Mouse (Mus musculus) spleen, adult 2 months (tissue): ENCODE results near the gene Adcy2.

Source experiments
- CTCF ChIP-seq: fragments of 200-500 bp; IDR thresholded peaks from 2 replicates; pipeline ENCODE4 v1.5.1; 2011; ENCODE audit warnings: mild to moderate bottlenecking, inconsistent platforms; ENCODE audit not compliant: insufficient read depth, insufficient read length, insufficient replicate concordance; ENCODE audit errors: extremely low read depth
- POLR2A ChIP-seq: fragments of 200-500 bp; IDR thresholded peaks from 2 replicates; pipeline ENCODE4 v1.6.1; 2011; ENCODE audit warnings: low read depth, low read length, inconsistent platforms

GRCm38 (mm10) chr13:68605689-68606126 is 393.6 kb downstream of the Adcy2 start:
- TF ChIP-seq CTCF (no peak), POLR2A (no peak)
